Mouse (Mus musculus) c-Kit-positive CD71-positive TER-119-positive erythroid progenitor cells, embryonic 14.5 days (primary cell): ENCODE measurements around the gene Sema6d.
"Not testable (repeated sequence)": the region's sequence is repeated elsewhere in the genome, so short reads cannot be mapped to it uniquely, and the experiment has no call there.

Source experiments
- DNase-seq: peaks from one replicate; pipeline ENCODE4 v3.0.0-alpha.2; 2013; ENCODE audit warnings: low spot score

Gene Sema6d

GRCm38 (mm10) chr2:124293601-124294000 lies 203.8 kb downstream of the Sema6d start:
- no peak for DNase-seq

GRCm38 (mm10) chr2:124298351-124298750 lies 208.6 kb downstream of the Sema6d start:
- no peak for DNase-seq

- DNase-seq = no peak
Observed at GRCm38 (mm10) chr2:124298872-124299271, 209.1 kb downstream of the Sema6d start.

GRCm38 (mm10) chr2:124308605-124309004 lies 218.8 kb downstream of the Sema6d start:
- no peak for DNase-seq

GRCm38 (mm10) chr2:124309361-124310128 lies 219.8 kb downstream of the Sema6d start:
- DNase-seq = no peak

- DNase-seq = no peak
Observed at GRCm38 (mm10) chr2:124322528-124323215, 232.9 kb downstream of the Sema6d start.

- no peak for DNase-seq
Observed at GRCm38 (mm10) chr2:124324107-124324724, 234.4 kb downstream of the Sema6d start.

- DNase-seq = no peak
Observed at GRCm38 (mm10) chr2:124329473-124330130, 239.8 kb downstream of the Sema6d start.

GRCm38 (mm10) chr2:124332890-124333289 lies 243.1 kb downstream of the Sema6d start:
- DNase-seq = no peak

GRCm38 (mm10) chr2:124334655-124335054 lies 244.9 kb downstream of the Sema6d start:
- DNase-seq = not testable (repeated sequence)

- no peak for DNase-seq
Observed at GRCm38 (mm10) chr2:124338296-124338695, 248.5 kb downstream of the Sema6d start.

GRCm38 (mm10) chr2:124354191-124354590 lies 264.4 kb downstream of the Sema6d start:
- DNase-seq = no peak

- no peak for DNase-seq
Observed at GRCm38 (mm10) chr2:124354716-124355115, 264.9 kb downstream of the Sema6d start.

GRCm38 (mm10) chr2:124369291-124369690 lies 279.5 kb downstream of the Sema6d start:
- no peak for DNase-seq

GRCm38 (mm10) chr2:124369991-124370390 lies 280.2 kb downstream of the Sema6d start:
- no peak for DNase-seq

GRCm38 (mm10) chr2:124371363-124371762 lies 281.6 kb downstream of the Sema6d start:
- no peak for DNase-seq

- no peak for DNase-seq
Observed at GRCm38 (mm10) chr2:124385053-124385452, 295.3 kb downstream of the Sema6d start.

- no peak for DNase-seq
Observed at GRCm38 (mm10) chr2:124385722-124386121, 296.0 kb downstream of the Sema6d start.

- no peak for DNase-seq
Observed at GRCm38 (mm10) chr2:124388269-124388668, 298.5 kb downstream of the Sema6d start.

- no peak for DNase-seq
Observed at GRCm38 (mm10) chr2:124396733-124397132, 307.0 kb downstream of the Sema6d start.

GRCm38 (mm10) chr2:124397304-124397703 lies 307.5 kb downstream of the Sema6d start:
- DNase-seq = no peak

- DNase-seq = no peak
Observed at GRCm38 (mm10) chr2:124399611-124400010, 309.8 kb downstream of the Sema6d start.
